Mouse (Mus musculus): Measurements from ENCODE around the gene Guca2a. TPM values are rescaled to one million over a fixed set of nuclear protein-coding genes. Genes with fewer than 3 reads are reported as not detected.
"Not testable (repeated sequence)": the region's sequence is repeated elsewhere in the genome, so short reads cannot be mapped to it uniquely, and the experiment has no call there.

Guca2a gene
- polyA plus RNA-seq, 1 experiment: not detected

DNA sequence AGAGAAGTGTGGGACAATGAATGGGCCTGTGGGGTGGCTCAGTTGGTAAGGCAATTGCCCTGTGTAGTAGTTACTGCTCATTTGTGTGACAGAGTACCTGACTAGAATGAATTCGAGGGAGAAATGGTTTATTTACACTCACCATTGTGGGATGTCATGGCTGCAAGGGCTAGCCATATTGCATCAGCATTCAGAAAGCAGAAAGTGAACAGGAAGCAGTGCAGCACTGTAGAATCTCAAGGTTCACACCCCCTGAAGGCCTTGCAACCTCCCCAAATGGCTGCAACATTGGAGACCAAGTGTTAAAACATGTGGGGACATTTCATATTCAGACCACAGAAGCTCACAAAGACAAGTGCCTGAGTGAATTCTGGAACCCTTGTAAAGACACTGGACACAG, 23.4 kb upstream of the Guca2a start:
- TF ChIP-seq CTCF (IDR thresholded peaks at IDR 0.05; ENCODE audit: control insufficient read depth, insufficient read depth, low read length) (no peak), POLR2A (IDR thresholded peaks at IDR 0.05; ENCODE audit: borderline replicate concordance, control insufficient read depth, low read depth, low read length) (no peak)
- H3K4me1 ChIP-seq (ENCODE audit: control insufficient read depth, insufficient read depth, low read length): no peaks in the 10 kb centered on the region; the same call in 1 of the 2 replicates
- H3K4me3 ChIP-seq (replicated peaks; ENCODE audit: control insufficient read depth, low read depth, low read length): no peak overlapping the region
- WGBS: 24% methylated on average over 1 of the region's 1 CpGs
- no peak overlapping the region for H3K27ac ChIP-seq (ENCODE audit: control insufficient read depth, insufficient read depth, low read depth, low read length, poor library complexity)

DNA sequence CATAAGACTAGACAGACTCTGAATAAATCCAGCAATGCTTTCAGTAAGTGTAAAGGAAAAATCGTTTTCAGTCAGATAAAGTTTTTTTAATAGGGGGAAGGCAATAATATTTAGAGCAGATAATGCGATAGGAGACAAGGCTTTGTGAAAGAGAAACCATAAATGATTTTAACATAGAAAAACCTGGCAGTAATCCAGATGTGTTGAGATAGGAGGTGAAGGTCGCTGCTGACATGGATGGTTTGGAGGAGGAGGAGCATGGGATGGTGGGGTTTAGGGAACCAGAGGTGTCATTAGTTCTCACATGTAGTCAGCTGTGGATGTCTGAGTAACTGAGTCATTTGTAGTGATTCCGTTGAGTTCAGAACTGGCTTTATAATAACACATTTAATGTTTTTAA, 22.8 kb upstream of the Guca2a start:
- H3K27ac ChIP-seq (ENCODE audit: control insufficient read depth, insufficient read depth, low read depth, low read length, poor library complexity): no peak overlapping the region
- TF ChIP-seq CTCF (IDR thresholded peaks at IDR 0.05; ENCODE audit: control insufficient read depth, insufficient read depth, low read length) (no peak), POLR2A (IDR thresholded peaks at IDR 0.05; ENCODE audit: borderline replicate concordance, control insufficient read depth, low read depth, low read length) (no peak)
- H3K4me1 ChIP-seq (ENCODE audit: control insufficient read depth, insufficient read depth, low read length): no peaks in the 10 kb centered on the region; the same call in 1 of the 2 replicates
- no peak overlapping the region for H3K4me3 ChIP-seq (replicated peaks; ENCODE audit: control insufficient read depth, low read depth, low read length)
- 57% methylated on average over 4 of the region's 4 CpGs for WGBS

DNA sequence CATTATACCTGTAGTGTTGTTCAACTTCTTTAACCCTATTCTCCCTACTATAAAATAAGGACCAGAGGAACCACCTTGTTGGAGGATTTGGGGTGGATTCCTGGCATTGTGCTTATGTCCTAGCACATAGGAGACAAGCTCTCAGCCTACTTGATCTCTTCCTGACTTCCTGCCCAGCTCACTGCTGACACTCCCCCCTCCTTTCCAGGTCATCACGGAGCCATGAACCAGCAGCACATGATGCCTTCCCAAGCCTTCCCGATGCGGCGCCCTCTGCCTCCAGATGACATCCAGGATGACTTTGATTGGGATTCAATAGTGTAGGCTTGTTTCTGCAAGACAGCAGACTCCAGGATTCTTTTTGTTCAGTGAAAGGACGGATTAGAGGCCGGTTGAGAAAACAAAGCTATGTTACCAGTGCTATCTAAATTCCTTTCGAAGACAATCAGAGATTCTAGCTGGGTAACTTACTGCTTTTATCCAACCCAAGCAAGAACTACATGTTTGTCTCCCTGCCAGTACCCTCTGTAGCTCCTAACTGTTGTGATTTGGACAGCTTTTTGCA, 11.3 kb upstream of the Guca2a start:
- Histone ChIP-seq H3K27ac (ENCODE audit: control insufficient read depth, insufficient read depth, low read depth, low read length, poor library complexity) (no peak overlapping the region), H3K4me1 (ENCODE audit: control insufficient read depth, insufficient read depth, low read length) (no peaks in the 10 kb centered on the region; the same call in 1 of the 2 replicates), H3K4me3 (replicated peaks; ENCODE audit: control insufficient read depth, low read depth, low read length) (no peak overlapping the region)
- TF ChIP-seq CTCF (IDR thresholded peaks at IDR 0.05; ENCODE audit: control insufficient read depth, insufficient read depth, low read length) (no peak), POLR2A (IDR thresholded peaks at IDR 0.05; ENCODE audit: borderline replicate concordance, control insufficient read depth, low read depth, low read length) (no peak)
- WGBS: 88% methylated on average over 7 of the region's 7 CpGs

DNA sequence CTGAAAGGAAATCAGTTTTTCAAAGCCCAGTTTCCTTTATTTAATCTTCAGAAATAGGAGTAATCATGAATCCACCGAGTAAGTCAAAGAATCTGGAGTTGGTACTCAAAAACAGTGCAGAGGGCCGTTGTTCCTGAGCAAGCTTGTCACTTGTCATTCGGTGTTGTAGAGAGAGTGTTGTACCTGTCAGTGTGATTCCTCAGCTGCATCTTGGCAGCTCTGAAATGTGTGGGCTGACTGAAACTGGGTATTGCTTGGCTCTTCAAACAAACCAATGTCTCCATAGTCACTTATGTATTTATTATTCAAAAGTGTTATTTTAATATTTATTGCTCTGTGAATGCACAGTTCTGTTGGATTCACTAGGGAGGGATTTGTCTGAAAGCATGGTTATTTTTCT, 10.6 kb upstream of the Guca2a start:
- 88% methylated on average over 3 of the region's 3 CpGs for WGBS
- Histone ChIP-seq H3K4me3 (replicated peaks; ENCODE audit: control insufficient read depth, low read depth, low read length) (no peak overlapping the region), H3K4me1 (ENCODE audit: control insufficient read depth, insufficient read depth, low read length) (no peaks in the 10 kb centered on the region; the same call in 1 of the 2 replicates), H3K27ac (ENCODE audit: control insufficient read depth, insufficient read depth, low read depth, low read length, poor library complexity) (no peak overlapping the region)
- TF ChIP-seq CTCF (IDR thresholded peaks at IDR 0.05; ENCODE audit: control insufficient read depth, insufficient read depth, low read length) (no peak), POLR2A (IDR thresholded peaks at IDR 0.05; ENCODE audit: borderline replicate concordance, control insufficient read depth, low read depth, low read length) (no peak)

DNA sequence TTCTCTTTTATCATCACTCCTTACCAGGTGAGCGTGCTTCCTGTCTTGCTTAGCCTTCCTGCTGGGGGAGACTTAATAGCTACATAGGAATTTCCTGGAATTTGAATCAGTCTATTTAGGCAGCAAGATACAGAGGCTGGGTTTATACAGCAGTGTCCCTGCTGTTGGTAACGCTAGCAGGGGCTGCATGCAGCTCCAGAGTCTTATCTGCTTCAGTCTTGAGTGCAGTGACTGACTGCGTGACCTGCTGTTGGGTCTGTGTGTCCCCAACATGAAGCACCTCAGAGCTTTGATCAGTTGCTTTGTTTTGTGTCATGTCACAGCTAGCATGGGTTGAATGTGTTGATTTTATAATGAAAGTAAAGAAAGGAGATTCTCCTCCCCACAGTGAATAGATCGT, 10.2 kb upstream of the Guca2a start:
- no peak overlapping the region for H3K27ac ChIP-seq (ENCODE audit: control insufficient read depth, insufficient read depth, low read depth, low read length, poor library complexity)
- H3K4me1 ChIP-seq (ENCODE audit: control insufficient read depth, insufficient read depth, low read length): no peaks in the 10 kb centered on the region; the same call in 1 of the 2 replicates
- no peak overlapping the region for H3K4me3 ChIP-seq (replicated peaks; ENCODE audit: control insufficient read depth, low read depth, low read length)
- TF ChIP-seq CTCF (IDR thresholded peaks at IDR 0.05; ENCODE audit: control insufficient read depth, insufficient read depth, low read length) (no peak), POLR2A (IDR thresholded peaks at IDR 0.05; ENCODE audit: borderline replicate concordance, control insufficient read depth, low read depth, low read length) (no peak)
- 90% methylated on average over 4 of the region's 4 CpGs for WGBS

DNA sequence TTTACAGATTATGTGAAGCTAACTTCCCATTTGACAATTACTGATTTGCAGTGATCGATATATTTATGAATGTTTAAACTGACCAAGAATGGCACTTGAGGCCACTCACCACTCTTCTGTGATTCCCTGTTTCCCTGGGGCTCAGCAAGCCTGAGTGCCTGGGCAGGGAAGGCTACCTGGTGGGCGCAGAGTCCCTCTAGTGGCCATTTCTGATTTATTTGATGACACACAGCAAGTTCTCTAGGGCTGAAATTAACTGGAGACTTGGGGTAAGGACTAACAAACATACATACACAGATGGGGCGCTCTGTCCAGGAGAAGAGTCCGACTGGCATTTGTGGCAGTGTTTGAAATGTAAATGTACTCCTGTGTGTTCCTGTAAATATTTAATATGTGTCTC, 9.1 kb upstream of the Guca2a start:
- H3K4me1 ChIP-seq (ENCODE audit: control insufficient read depth, insufficient read depth, low read length); H3K27ac ChIP-seq (ENCODE audit: control insufficient read depth, insufficient read depth, low read depth, low read length, poor library complexity); H3K4me3 ChIP-seq (replicated peaks; ENCODE audit: control insufficient read depth, low read depth, low read length): not testable (repeated sequence)
- WGBS: 83% methylated on average over 4 of the region's 4 CpGs

DNA sequence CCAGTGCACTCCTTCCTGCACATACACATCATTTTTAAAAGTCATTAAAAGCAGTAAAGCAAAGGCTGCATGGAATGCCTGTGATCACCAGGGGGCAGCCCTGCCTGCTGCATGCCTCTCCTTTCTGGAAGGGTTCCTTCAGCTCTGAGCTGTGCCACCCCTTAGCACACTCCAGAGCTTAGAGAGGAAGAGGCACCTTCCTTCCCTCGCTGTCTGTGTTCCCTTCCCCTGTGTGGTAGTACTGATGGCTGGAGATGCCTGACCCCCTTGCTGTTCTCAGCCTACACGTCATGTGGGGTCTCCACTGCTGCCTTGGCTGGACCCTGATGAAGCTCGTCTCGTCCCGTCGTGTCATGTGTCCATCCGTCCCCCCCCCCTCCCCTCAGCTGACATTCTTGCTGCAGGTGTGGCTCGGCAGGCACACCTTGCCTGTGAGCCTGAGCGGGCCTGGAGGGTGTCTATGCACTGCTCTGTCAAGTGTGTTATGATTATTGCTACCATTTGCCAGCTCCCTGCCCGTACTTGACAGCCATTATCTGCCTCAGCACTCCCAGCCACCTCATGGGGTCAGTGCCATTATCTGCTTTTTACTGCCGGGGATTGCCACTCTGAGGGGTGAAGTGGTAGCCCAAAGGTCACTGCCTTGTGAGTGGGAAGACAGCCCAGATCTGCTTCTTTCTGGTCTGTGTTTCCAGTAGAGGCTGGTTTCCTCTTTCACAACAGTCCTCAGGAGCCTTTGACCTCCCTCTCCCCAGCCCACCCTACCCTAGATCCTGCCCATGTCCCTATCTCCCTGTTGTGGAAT, 6.2 kb upstream of the Guca2a start:
- WGBS: 59% methylated on average over 11 of the region's 11 CpGs
- TF ChIP-seq CTCF (IDR thresholded peaks at IDR 0.05; ENCODE audit: control insufficient read depth, insufficient read depth, low read length): peak; percentile 61
- TF ChIP-seq POLR2A (IDR thresholded peaks at IDR 0.05; ENCODE audit: borderline replicate concordance, control insufficient read depth, low read depth, low read length): no peak
- Histone ChIP-seq H3K27ac (ENCODE audit: control insufficient read depth, insufficient read depth, low read depth, low read length, poor library complexity) (no peak overlapping the region), H3K4me3 (replicated peaks; ENCODE audit: control insufficient read depth, low read depth, low read length) (no peak overlapping the region), H3K4me1 (ENCODE audit: control insufficient read depth, insufficient read depth, low read length) (no peaks in the 10 kb centered on the region; the same call in 1 of the 2 replicates)

DNA sequence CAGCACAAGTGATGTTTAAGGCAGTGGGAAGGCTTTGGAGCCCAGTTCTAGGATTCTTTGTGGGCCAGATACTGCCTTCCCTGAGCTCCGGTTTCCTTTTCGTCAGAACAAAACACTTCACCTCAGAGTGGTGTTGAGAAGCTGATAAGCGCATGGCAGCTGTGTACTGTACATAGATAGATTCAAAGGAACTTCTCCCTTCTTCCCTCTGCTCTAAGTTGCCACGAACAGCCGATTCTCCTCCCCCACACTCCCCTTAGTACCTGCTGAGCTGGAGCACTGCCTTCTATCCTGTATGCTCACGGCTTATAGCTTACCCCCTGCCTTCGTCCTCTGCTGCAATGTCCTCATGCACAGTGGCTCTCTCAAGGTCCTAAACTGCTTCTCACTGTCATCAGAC, 4.8 kb upstream of the Guca2a start:
- Histone ChIP-seq H3K4me3 (replicated peaks; ENCODE audit: control insufficient read depth, low read depth, low read length) (no peak overlapping the region), H3K4me1 (ENCODE audit: control insufficient read depth, insufficient read depth, low read length) (no peaks in the 10 kb centered on the region; the same call in 1 of the 2 replicates), H3K27ac (ENCODE audit: control insufficient read depth, insufficient read depth, low read depth, low read length, poor library complexity) (no peak overlapping the region)
- TF ChIP-seq POLR2A (IDR thresholded peaks at IDR 0.05; ENCODE audit: borderline replicate concordance, control insufficient read depth, low read depth, low read length) (no peak), CTCF (IDR thresholded peaks at IDR 0.05; ENCODE audit: control insufficient read depth, insufficient read depth, low read length) (no peak)
- WGBS: 58% methylated on average over 7 of the region's 7 CpGs

Measured in bone marrow, adult 2 months (tissue).